Mouse (Mus musculus): ENCODE results near the gene Olfr311. TPM values are rescaled to one million over a fixed set of nuclear protein-coding genes. Genes with fewer than 3 reads are reported as not detected.
A peak's percentile ranks its signal among the peaks of the same experiment; 100 is the strongest.
"Not testable (repeated sequence)": the region's sequence is repeated elsewhere in the genome, so short reads cannot be mapped to it uniquely, and the experiment has no call there.

Olfr311 gene
- total and polyA plus RNA-seq, 2 experiments from 2014 or later = not detected

- Histone ChIP-seq H3K4me1 (ENCODE audit: control insufficient read depth, insufficient read depth) (no peaks in the 10 kb centered on the region), H3K4me3 (ENCODE audit: low read depth, low read length) (no peak overlapping the region), H3K36me3 (replicated peaks; ENCODE audit: control insufficient read depth, insufficient read depth, low read length) (no peaks in the 10 kb centered on the region), H3K27me3 (ENCODE audit: control insufficient read depth, insufficient read depth, low read length) (no peaks in the 10 kb centered on the region), H3K9me3 (replicated peaks; ENCODE audit: control insufficient read depth, low read length) (no peaks in the 10 kb centered on the region), H3K9ac (replicated peaks; ENCODE audit: low read depth, low read length) (no peak overlapping the region), H3K4me2 (ENCODE audit: low read depth, low read length) (no peak overlapping the region), H3K27ac (ENCODE audit: low read depth) (no peak overlapping the region)
- whole genome bisulfite sequencing = 62% methylated on average over 1 of the region's 1 CpGs
- DNase-seq (ENCODE audit: low spot score) (no peak), ATAC-seq (ENCODE audit: insufficient read depth, low read depth) (no peak)
- TF ChIP-seq CTCF (IDR thresholded peaks at IDR 0.05; ENCODE audit: low read depth) = no peak
- TF ChIP-seq EP300 (IDR thresholded peaks at IDR 0.05; ENCODE audit: low read depth) = no peak
Observed at GRCm38 (mm10) chr11:58815676-58816075, 23.4 kb upstream of the Olfr311 start.

DNA sequence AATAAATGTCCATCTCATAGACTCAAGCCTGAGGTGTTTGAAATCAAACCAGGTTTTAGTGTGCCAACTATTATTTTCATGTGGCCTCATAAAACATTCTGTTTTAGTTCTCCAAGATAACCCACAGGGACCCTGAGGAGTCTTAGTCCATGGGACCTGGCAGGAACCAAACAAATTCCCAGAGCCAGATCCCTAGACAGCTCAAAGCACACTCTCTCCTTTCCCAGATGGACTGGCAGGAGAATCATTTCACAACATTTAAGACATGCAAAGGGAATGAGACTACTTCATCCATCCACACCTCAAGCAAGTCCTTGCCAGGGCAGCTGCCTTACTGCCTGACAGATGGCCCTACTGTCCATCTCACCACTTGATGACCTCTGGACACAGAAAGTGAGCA lies 10.1 kb upstream of the Olfr311 start, which contains the start of gene Olfr312:
Olfr312 (plus strand) TSS at position 301 of the 400 bp plus-strand sequence.
- not testable (repeated sequence) for H3K36me3 ChIP-seq (replicated peaks; ENCODE audit: control insufficient read depth, insufficient read depth, low read length)

GRCm38 (mm10) chr11:58829764-58830163 lies 9.3 kb upstream of the Olfr311 start:
- H3K36me3 ChIP-seq (replicated peaks; ENCODE audit: control insufficient read depth, insufficient read depth, low read length) = no peaks in the 10 kb centered on the region
- DNase-seq (ENCODE audit: low spot score) = no peak
- H3K9me3 ChIP-seq (replicated peaks; ENCODE audit: control insufficient read depth, low read length) = no peaks in the 10 kb centered on the region
- H3K27ac ChIP-seq (ENCODE audit: low read depth) = no peak overlapping the region
- H3K27me3 ChIP-seq (ENCODE audit: control insufficient read depth, insufficient read depth, low read length) = no peaks in the 10 kb centered on the region
- 64% methylated on average over 3 of the region's 3 CpGs for WGBS
- ATAC-seq (ENCODE audit: insufficient read depth, low read depth) = no peak
- H3K4me3 ChIP-seq (ENCODE audit: low read depth, low read length) = no peak overlapping the region
- H3K4me1 ChIP-seq (ENCODE audit: control insufficient read depth, insufficient read depth) = no peaks in the 10 kb centered on the region
- TF ChIP-seq EP300 (IDR thresholded peaks at IDR 0.05; ENCODE audit: low read depth) = no peak
- no peak for TF ChIP-seq CTCF (IDR thresholded peaks at IDR 0.05; ENCODE audit: low read depth)
- H3K9ac ChIP-seq (replicated peaks; ENCODE audit: low read depth, low read length) = no peak overlapping the region
- no peak overlapping the region for H3K4me2 ChIP-seq (ENCODE audit: low read depth, low read length)

More for the DNA sequence above, 10.1 kb upstream of the Olfr311 start, which contains the start of gene Olfr312:
- not testable (repeated sequence) for H3K9me3 ChIP-seq (replicated peaks; ENCODE audit: control insufficient read depth, low read length); H3K27ac ChIP-seq (ENCODE audit: low read depth); H3K4me3 ChIP-seq (ENCODE audit: low read depth, low read length); H3K9ac ChIP-seq (replicated peaks; ENCODE audit: low read depth, low read length); H3K4me1 ChIP-seq (ENCODE audit: control insufficient read depth, insufficient read depth); ATAC-seq (ENCODE audit: insufficient read depth, low read depth); H3K4me2 ChIP-seq (ENCODE audit: low read depth, low read length); H3K27me3 ChIP-seq (ENCODE audit: control insufficient read depth, insufficient read depth, low read length); DNase-seq (ENCODE audit: low spot score)

- DNase-seq (ENCODE audit: low spot score); H3K9ac ChIP-seq (replicated peaks; ENCODE audit: low read depth, low read length); H3K9me3 ChIP-seq (replicated peaks; ENCODE audit: control insufficient read depth, low read length); H3K27me3 ChIP-seq (ENCODE audit: control insufficient read depth, insufficient read depth, low read length); H3K27ac ChIP-seq (ENCODE audit: low read depth); H3K4me1 ChIP-seq (ENCODE audit: control insufficient read depth, insufficient read depth); ATAC-seq (ENCODE audit: insufficient read depth, low read depth); H3K36me3 ChIP-seq (replicated peaks; ENCODE audit: control insufficient read depth, insufficient read depth, low read length); H3K4me2 ChIP-seq (ENCODE audit: low read depth, low read length); H3K4me3 ChIP-seq (ENCODE audit: low read depth, low read length): not testable (repeated sequence)
- WGBS = 82% methylated on average over 3 of the region's 3 CpGs
Observed at GRCm38 (mm10) chr11:58832541-58832940, 6.5 kb upstream of the Olfr311 start.

- ATAC-seq (ENCODE audit: insufficient read depth, low read depth) (peak; percentile 100), DNase-seq (ENCODE audit: low spot score) (peak; percentile 92)
- H3K27ac ChIP-seq (ENCODE audit: low read depth) = peak within 1 kb of the TSS; percentile 43
- peak within 1 kb of the TSS; percentile 62 for H3K9ac ChIP-seq (replicated peaks; ENCODE audit: low read depth, low read length)
- H3K4me1 ChIP-seq (ENCODE audit: control insufficient read depth, insufficient read depth) = peaks cover 9% of the 10 kb centered on the region
- TF ChIP-seq EP300 (IDR thresholded peaks at IDR 0.05; ENCODE audit: low read depth) = peak; percentile 53; the same call in 1 of the 2 replicates
- TF ChIP-seq CTCF (IDR thresholded peaks at IDR 0.05; ENCODE audit: low read depth) = no peak
- H3K36me3 ChIP-seq (replicated peaks; ENCODE audit: control insufficient read depth, insufficient read depth, low read length) = peaks cover 12% of the 10 kb centered on the region
- H3K9me3 ChIP-seq (replicated peaks; ENCODE audit: control insufficient read depth, low read length) = no peaks in the 10 kb centered on the region
- no peaks in the 10 kb centered on the region for H3K27me3 ChIP-seq (ENCODE audit: control insufficient read depth, insufficient read depth, low read length)
- under 1% methylated on average over 24 of the region's 24 CpGs for WGBS
- H3K4me2 ChIP-seq (ENCODE audit: low read depth, low read length) = peak within 1 kb of the TSS; percentile 83
- peak within 1 kb of the TSS; percentile 63 for H3K4me3 ChIP-seq (ENCODE audit: low read depth, low read length)
Observed at GRCm38 (mm10) chr11:58846919-58847461, 7.9 kb downstream of the Olfr311 start, which contains the start of gene Gm12258. Gm12258 (plus strand) TSS chr11:58847158.

- WGBS = 40% methylated on average over 9 of the region's 9 CpGs
- Histone ChIP-seq H3K36me3 (replicated peaks; ENCODE audit: control insufficient read depth, insufficient read depth, low read length) (peaks cover 14% of the 10 kb centered on the region), H3K4me2 (ENCODE audit: low read depth, low read length) (peak overlapping the region; percentile 83), H3K9me3 (replicated peaks; ENCODE audit: control insufficient read depth, low read length) (no peaks in the 10 kb centered on the region), H3K27me3 (ENCODE audit: control insufficient read depth, insufficient read depth, low read length) (no peaks in the 10 kb centered on the region), H3K9ac (replicated peaks; ENCODE audit: low read depth, low read length) (peak overlapping the region; percentile 62), H3K4me3 (ENCODE audit: low read depth, low read length) (peak overlapping the region; percentile 63), H3K27ac (ENCODE audit: low read depth) (no peak overlapping the region), H3K4me1 (ENCODE audit: control insufficient read depth, insufficient read depth) (peaks cover 9% of the 10 kb centered on the region)
- DNase-seq (ENCODE audit: low spot score) (no peak), ATAC-seq (ENCODE audit: insufficient read depth, low read depth) (no peak)
- TF ChIP-seq CTCF (IDR thresholded peaks at IDR 0.05; ENCODE audit: low read depth) = no peak
- TF ChIP-seq EP300 (IDR thresholded peaks at IDR 0.05; ENCODE audit: low read depth) = no peak
Observed at GRCm38 (mm10) chr11:58847636-58848035, 8.6 kb downstream of the Olfr311 start.
